Mouse (Mus musculus): ENCODE data around the gene Omg.

- TF ChIP-seq CTCF (IDR thresholded peaks at IDR 0.05; ENCODE audit: extremely low read depth, insufficient read depth, low read length) (no peak), POLR2A (IDR thresholded peaks at IDR 0.05; ENCODE audit: extremely low read depth, insufficient read depth, low read length) (no peak)
Observed at GRCm38 (mm10) chr11:79483876-79484528, 19.9 kb downstream of the Omg start.

All from cortical plate, adult 2 months (tissue).